Mouse (Mus musculus): Measurements from ENCODE around the gene Cd83.

Gene Cd83

DNA sequence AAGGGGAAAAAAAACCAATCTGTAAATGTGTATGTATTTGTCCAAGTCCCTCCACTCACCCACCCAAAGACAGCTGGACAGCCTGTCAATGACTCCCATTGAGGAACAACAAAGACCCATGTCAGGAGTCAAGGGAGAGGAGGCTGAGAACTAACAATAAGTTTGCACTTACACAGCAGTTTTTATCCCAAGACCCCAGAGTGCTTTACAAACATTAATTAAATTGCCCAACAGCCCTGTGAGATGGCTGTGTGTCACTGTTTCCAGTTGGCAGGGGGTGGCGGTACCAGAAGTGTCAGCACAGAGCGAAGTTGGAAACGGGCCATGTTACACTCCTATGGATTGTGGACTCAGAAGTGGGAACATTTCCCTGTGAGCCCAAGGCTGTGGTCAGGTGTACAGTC lies 22.7 kb downstream of the Cd83 start:
- DNase-seq: no peak

- no peak for DNase-seq
Measured at GRCm38 (mm10) chr13:43810621-43811020, 26.0 kb downstream of the Cd83 start.

GRCm38 (mm10) chr13:43811835-43812234 lies 27.3 kb downstream of the Cd83 start:
- no peak for DNase-seq

- no peak for DNase-seq
Measured at GRCm38 (mm10) chr13:43813431-43813830, 28.9 kb downstream of the Cd83 start.

- no peak for DNase-seq
Measured at GRCm38 (mm10) chr13:43817461-43817860, 32.9 kb downstream of the Cd83 start.

DNA sequence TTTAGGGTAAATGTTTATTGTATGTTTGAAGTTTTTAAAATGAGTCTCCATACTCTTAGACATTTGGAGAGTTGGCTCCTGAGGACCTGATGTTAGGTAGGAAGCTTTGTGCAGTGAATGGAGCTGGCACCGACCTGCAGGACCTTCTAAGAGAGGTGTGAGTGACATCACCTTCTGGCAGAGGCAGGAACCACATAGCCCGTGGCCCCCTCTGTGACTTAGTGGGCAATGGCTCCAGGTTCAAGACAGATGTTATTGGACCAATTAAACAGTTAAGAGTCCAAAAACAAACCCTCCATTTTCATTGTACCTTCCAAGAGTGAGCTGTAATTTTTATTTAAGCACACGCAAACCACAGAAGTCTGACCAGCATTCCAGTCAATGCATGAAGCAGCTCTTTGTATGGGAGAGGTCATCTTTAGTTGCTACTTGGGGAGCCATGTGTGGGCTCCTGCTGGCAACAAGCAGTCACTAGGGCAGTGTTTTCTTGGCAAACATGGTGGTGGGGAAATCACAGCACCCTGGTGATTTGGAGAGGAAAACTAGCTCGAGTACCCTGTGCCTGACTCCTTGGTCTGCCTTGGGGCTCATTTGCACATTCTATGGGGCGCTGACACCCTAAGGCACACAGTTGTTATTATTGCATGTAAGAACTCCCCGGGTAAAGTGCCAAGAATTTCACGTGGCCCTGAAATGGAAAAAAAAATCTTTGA lies 33.9 kb downstream of the Cd83 start:
- DNase-seq: no peak

DNA sequence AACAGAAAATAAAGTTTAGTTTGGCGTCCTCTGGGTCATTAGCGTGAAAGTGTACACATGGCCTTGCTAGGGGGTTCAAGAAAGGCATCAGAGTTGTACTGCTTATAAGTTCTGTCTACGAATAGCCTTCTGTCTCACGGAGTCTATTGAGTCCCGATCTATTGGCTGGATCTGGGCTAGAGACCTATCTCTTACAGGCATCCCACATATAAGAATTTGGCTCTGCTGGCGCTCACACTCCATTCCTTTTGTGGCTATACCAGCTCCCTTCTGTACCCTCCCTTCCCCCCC lies 34.4 kb downstream of the Cd83 start:
- no peak for DNase-seq

DNA sequence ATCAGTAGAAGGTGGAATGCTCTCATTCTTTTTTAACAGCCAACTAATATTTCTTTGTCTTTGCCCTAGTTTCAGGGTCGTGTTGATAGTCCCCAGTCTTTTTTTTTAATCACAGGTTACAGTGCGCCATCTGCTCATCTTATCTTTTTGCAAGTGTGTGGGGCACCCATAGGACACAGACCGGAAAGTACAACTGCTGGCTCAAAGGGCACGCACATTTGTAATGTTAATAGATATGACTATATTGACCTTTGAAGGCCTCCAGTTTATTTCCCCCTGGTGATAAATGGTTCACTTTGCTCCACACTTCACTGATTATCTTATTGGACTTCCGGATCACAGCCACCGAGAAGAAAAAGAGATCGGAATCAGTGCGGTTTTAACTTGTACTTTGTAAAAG lies 35.5 kb downstream of the Cd83 start:
- no peak for DNase-seq

GRCm38 (mm10) chr13:43822306-43822705 lies 37.7 kb downstream of the Cd83 start:
- no peak for DNase-seq

- no peak for DNase-seq
Measured at GRCm38 (mm10) chr13:43828648-43829047, 44.1 kb downstream of the Cd83 start.

GRCm38 (mm10) chr13:43830892-43831673 lies 46.5 kb downstream of the Cd83 start:
- DNase-seq: peak; percentile 5 to 8

DNA sequence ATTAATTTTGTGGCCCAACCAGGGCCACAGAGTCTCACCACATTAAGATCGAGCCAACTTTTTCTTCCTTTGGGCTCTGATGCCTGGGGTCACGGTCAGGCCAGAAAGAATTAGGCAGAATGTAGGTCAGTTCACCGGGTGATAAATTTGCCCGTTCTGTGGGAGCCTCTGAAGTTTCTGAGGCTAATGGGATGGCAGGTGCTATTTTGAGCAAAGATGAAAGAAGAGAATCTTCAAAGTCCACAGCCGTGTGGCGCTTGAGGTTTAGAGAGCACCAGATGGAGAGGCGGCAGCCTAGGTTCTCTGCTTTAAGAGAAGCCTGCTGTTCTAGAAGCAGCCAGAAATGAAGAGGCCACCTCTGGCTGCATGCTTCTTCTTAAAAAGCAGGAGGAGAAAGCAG lies 48.2 kb downstream of the Cd83 start:
- DNase-seq: no peak

GRCm38 (mm10) chr13:43836376-43836775 lies 51.8 kb downstream of the Cd83 start:
- no peak for DNase-seq

- DNase-seq: no peak
Measured at GRCm38 (mm10) chr13:43837812-43838211, 53.2 kb downstream of the Cd83 start.

- no peak for DNase-seq
Measured at GRCm38 (mm10) chr13:43845151-43845550, 60.6 kb downstream of the Cd83 start.

GRCm38 (mm10) chr13:43847186-43847585 lies 62.6 kb downstream of the Cd83 start:
- no peak for DNase-seq

DNA sequence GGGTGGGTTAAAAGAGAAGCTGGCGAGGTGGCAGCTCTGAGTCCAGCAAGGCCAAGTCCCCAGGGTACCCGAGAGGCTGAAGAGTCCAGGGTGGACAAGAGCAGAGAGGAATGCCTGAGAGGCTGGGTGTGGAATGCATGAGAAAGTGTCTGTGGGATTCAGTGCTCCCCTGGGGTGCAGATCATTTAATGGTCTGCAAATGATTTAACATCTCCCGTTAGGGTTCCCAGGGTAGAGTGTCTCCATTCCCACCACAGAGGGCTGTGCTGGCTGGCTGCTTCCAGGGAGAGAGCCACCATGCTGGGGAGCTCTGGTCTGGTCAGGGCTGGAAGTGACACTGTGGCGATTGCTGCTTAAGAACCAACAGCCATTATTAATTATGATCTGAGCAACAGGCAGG lies 65.2 kb downstream of the Cd83 start:
- no peak for DNase-seq

- DNase-seq: no peak
Measured at GRCm38 (mm10) chr13:43851108-43851507, 66.5 kb downstream of the Cd83 start.
